Mouse (Mus musculus) embryonic fibroblast, embryonic 13.5 days (primary cell): ENCODE results near the gene Copa. TPM values are rescaled to one million over a fixed set of nuclear protein-coding genes. Genes with fewer than 3 reads are reported as not detected.

ENCODE experiments used
- H3K27ac ChIP-seq: 2 replicates; pipeline ENCODE4 v1.5.1; 2012; ENCODE audit warnings: low read length, control low read depth, inconsistent platforms; ENCODE audit not compliant: insufficient read depth
- H3K4me1 ChIP-seq: 2 replicates; pipeline ENCODE4 v1.6.1; 2011; ENCODE audit warnings: low read length; ENCODE audit not compliant: control insufficient read depth, insufficient read depth
- H3K4me3 ChIP-seq: 2 replicates; pipeline ENCODE4 v1.5.1; 2011; ENCODE audit warnings: mild to moderate bottlenecking, control low read depth, low read length; ENCODE audit not compliant: insufficient read depth
- CTCF ChIP-seq: IDR thresholded peaks from 2 replicates; pipeline ENCODE4 v1.5.1; 2011; ENCODE audit warnings: mild to moderate bottlenecking, control low read depth, low read length, moderate library complexity, borderline replicate concordance; ENCODE audit not compliant: insufficient read depth
- POLR2A ChIP-seq: IDR thresholded peaks from 2 replicates; pipeline ENCODE4 v1.6.1; 2011; ENCODE audit warnings: low read depth, mild to moderate bottlenecking, control low read depth, low read length, moderate library complexity
- polyA plus RNA-seq: library from polyadenylated mRNA; stranded (reverse); fragments of >200 nt; gene quantifications from 2 replicates; pipeline ENCODE4 v1.2.4, GENCODE M21; 2011; ENCODE audit warnings: low read depth; ENCODE audit not compliant: missing spikeins, insufficient read length

Copa gene
- polyA plus RNA-seq, 1 experiment = 398 TPM

GRCm38 (mm10) chr1:172082899-172083445 is 643 bp downstream of the Copa start:
- peak overlapping the region; percentile 79 for H3K27ac ChIP-seq
- TF ChIP-seq POLR2A (no peak), CTCF (no peak)

GRCm38 (mm10) chr1:172093522-172093921 is 11.2 kb downstream of the Copa start:
- TF ChIP-seq POLR2A = no peak
- TF ChIP-seq CTCF = no peak
- no peak overlapping the region for H3K4me3 ChIP-seq
- H3K27ac ChIP-seq = no peak overlapping the region
- H3K4me1 ChIP-seq = no peaks in the 10 kb centered on the region

More at GRCm38 (mm10) chr1:172082899-172083445, 643 bp downstream of the Copa start:
- H3K4me3 ChIP-seq = peak overlapping the region; percentile 97
- peaks cover 5% of the 10 kb centered on the region for H3K4me1 ChIP-seq

- Histone ChIP-seq H3K27ac (no peak overlapping the region), H3K4me1 (no peaks in the 10 kb centered on the region), H3K4me3 (no peak overlapping the region)
- TF ChIP-seq POLR2A (no peak), CTCF (no peak)
Observed at GRCm38 (mm10) chr1:172094295-172094694, 12.0 kb downstream of the Copa start.

- TF ChIP-seq CTCF (no peak), POLR2A (no peak)
- Histone ChIP-seq H3K4me1 (no peaks in the 10 kb centered on the region), H3K27ac (no peak overlapping the region), H3K4me3 (no peak overlapping the region)
Observed at GRCm38 (mm10) chr1:172095202-172095601, 12.9 kb downstream of the Copa start.

GRCm38 (mm10) chr1:172099325-172100033 is 17.1 kb downstream of the Copa start:
- no peak for TF ChIP-seq POLR2A
- Histone ChIP-seq H3K4me3 (no peak overlapping the region), H3K27ac (no peak overlapping the region), H3K4me1 (no peaks in the 10 kb centered on the region)

- no peaks in the 10 kb centered on the region for H3K4me1 ChIP-seq
- H3K27ac ChIP-seq = no peak overlapping the region
- TF ChIP-seq POLR2A (no peak), CTCF (no peak)
Observed at GRCm38 (mm10) chr1:172103619-172104018, 21.3 kb downstream of the Copa start.

GRCm38 (mm10) chr1:172105101-172105500 is 22.8 kb downstream of the Copa start:
- no peak overlapping the region for H3K4me3 ChIP-seq
- no peaks in the 10 kb centered on the region for H3K4me1 ChIP-seq
- no peak for TF ChIP-seq POLR2A
- TF ChIP-seq CTCF = no peak
- no peak overlapping the region for H3K27ac ChIP-seq

More at GRCm38 (mm10) chr1:172103619-172104018, 21.3 kb downstream of the Copa start:
- H3K4me3 ChIP-seq = no peak overlapping the region

GRCm38 (mm10) chr1:172107777-172108477 is 25.6 kb downstream of the Copa start:
- H3K4me3 ChIP-seq = no peak overlapping the region
- TF ChIP-seq POLR2A (no peak), CTCF (no peak)
- no peaks in the 10 kb centered on the region for H3K4me1 ChIP-seq
- no peak overlapping the region for H3K27ac ChIP-seq

GRCm38 (mm10) chr1:172116948-172117347 is 34.6 kb downstream of the Copa start:
- Histone ChIP-seq H3K4me3 (no peak overlapping the region), H3K27ac (no peak overlapping the region), H3K4me1 (no peaks in the 10 kb centered on the region)
- TF ChIP-seq CTCF (no peak), POLR2A (no peak)

- H3K27ac ChIP-seq = no peak overlapping the region
- TF ChIP-seq CTCF (no peak), POLR2A (no peak)
- no peak overlapping the region for H3K4me3 ChIP-seq
- no peaks in the 10 kb centered on the region for H3K4me1 ChIP-seq
Observed at GRCm38 (mm10) chr1:172119100-172119499, 36.8 kb downstream of the Copa start.
